Mouse (Mus musculus) G1E (cell line): Measurements from ENCODE around the gene Naaladl1. TPM values are rescaled to one million over a fixed set of nuclear protein-coding genes. Genes with fewer than 3 reads are reported as not detected.

Experiments
- ATAC-seq: 2 replicates; pipeline ENCODE4 v1.8.0; 2016; ENCODE audit warnings: mild to moderate bottlenecking; ENCODE audit not compliant: insufficient number of reproducible peaks, poor library complexity, low FRiP score, severe bottlenecking; ENCODE audit errors: extremely low read depth
- DNase-seq: peaks from one replicate; pipeline ENCODE4 v3.0.0; 2012; ENCODE audit warnings: low spot score
- H3K27me3 ChIP-seq: 2 replicates; pipeline ENCODE4 v1.6.1; 2012; ENCODE audit warnings: mild to moderate bottlenecking, low read length, inconsistent platforms; ENCODE audit not compliant: insufficient read depth
- H3K36me3 ChIP-seq: replicated peaks from 2 replicates; pipeline ENCODE3; 2012; ENCODE audit warnings: mild to moderate bottlenecking, inconsistent platforms
- H3K4me1 ChIP-seq: 2 replicates; pipeline ENCODE4 v1.6.1; 2012; ENCODE audit warnings: low read depth, low read length, inconsistent platforms, mixed read lengths; ENCODE audit not compliant: insufficient read depth
- H3K4me3 ChIP-seq: 2 replicates; pipeline ENCODE4 v1.5.1; 2012; ENCODE audit warnings: low read depth, mild to moderate bottlenecking, inconsistent platforms, low read length, moderate library complexity, mixed read lengths
- H3K9me3 ChIP-seq: replicated peaks from 2 replicates; pipeline ENCODE4 v1.6.1; 2012; ENCODE audit warnings: inconsistent platforms
- CTCF ChIP-seq: IDR thresholded peaks from 2 replicates; pipeline ENCODE4 v1.5.1; 2012; ENCODE audit warnings: low read depth, low read length, inconsistent platforms, mixed read lengths
- GATA1 ChIP-seq: IDR thresholded peaks from 2 replicates; pipeline ENCODE4 v1.6.1; 2012; ENCODE audit warnings: borderline replicate concordance, low read length, inconsistent platforms, mixed read lengths
- GATA2 ChIP-seq: IDR thresholded peaks from 2 replicates; pipeline ENCODE4 v1.6.1; 2012; ENCODE audit warnings: low read depth, low read length, inconsistent platforms, borderline replicate concordance
- POLR2AphosphoS5 ChIP-seq: IDR thresholded peaks from 2 replicates; pipeline ENCODE4 v1.6.1; 2012; ENCODE audit warnings: low read depth, low read length, inconsistent platforms; ENCODE audit not compliant: insufficient replicate concordance
- TAL1 ChIP-seq: conservative IDR thresholded peaks from 2 replicates; pipeline ENCODE4 v1.6.1; 2012; ENCODE audit warnings: low read depth, low read length, inconsistent platforms, mixed read lengths
- polyA plus RNA-seq: library from polyadenylated mRNA; stranded (reverse); fragments of >175 nt; gene quantifications from 2 replicates; pipeline ENCODE4 v1.2.3, GENCODE M21; 2012
- total RNA-seq, 2 experiments: library from RNA; stranded (forward) in 1 of 2; stranded (reverse) in 1 of 2; fragments of 200-1000 nt in 1 of 2; fragments of >200 nt in 1 of 2; fragmentation: Nextera tagmentation in 1 of 2; gene quantifications; 2 replicates each; pipeline ENCODE4 v1.2.3; 2014 to 2017

Gene Naaladl1
- total and polyA plus RNA-seq, 3 experiments = 0.36 to 1.1 (median 0.44) TPM

DNA sequence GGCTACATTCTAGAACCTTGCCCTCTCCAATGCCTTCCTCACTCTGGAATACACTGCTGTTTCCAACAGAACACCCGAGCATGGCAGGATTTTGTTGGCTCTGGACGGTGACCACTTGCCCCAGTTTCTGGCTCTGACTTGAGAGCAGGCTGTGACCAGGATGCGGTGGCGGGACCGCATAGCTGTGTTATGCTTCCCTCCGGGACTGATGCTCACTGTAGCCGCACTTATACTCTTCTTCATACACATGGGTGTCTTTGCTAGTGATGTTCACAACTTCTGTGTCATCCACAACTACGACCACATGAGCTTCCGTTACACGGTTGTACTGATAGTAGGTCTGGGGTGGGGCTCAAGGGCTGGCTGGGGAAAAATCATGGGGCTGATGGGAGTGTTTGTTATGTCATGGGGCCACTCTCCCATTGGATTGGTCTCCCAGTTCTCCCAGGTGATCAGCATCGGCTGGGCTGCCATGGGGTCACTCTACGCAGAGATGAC is 25.6 kb upstream of the Naaladl1 start, which contains the start of gene Tmem262:
Gene Tmem262, plus strand, starts transcription at position 51 of the 498 bp plus-strand sequence.
- TF ChIP-seq GATA1 = no peak
- no peak for TF ChIP-seq POLR2AphosphoS5
- no peak for TF ChIP-seq GATA2
- TF ChIP-seq CTCF = no peak
- no peak for TF ChIP-seq TAL1
- no peak for ATAC-seq
- Histone ChIP-seq H3K4me3 (no peak within 1 kb of the TSS), H3K36me3 (peaks cover 72% of the 10 kb centered on the region), H3K27me3 (no peaks in the 10 kb centered on the region), H3K9me3 (no peaks in the 10 kb centered on the region), H3K4me1 (peaks cover 41% of the 10 kb centered on the region)
- no peak for DNase-seq

DNA sequence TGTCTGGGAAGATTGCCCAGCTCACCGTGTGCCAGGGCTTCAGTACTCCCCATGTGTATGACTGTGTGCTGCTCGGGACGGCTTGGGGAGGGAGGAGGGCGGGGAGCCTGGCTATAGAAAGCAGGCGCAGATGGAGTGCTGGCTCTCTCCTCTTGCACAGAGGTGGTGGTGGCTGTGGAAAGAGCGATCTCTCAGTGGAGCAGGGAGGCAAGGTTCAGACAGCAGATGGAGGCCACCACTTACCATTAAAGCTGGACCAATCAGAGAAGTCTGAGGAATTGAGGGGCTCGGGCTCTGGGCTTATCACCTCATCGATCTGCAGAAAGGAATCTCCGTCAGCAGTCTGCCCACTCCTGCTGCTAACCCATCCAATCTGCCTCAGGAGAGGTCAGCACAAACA is 23.4 kb upstream of the Naaladl1 start, which contains the start of gene Gm28374:
Gene Gm28374, minus strand, starts transcription at position 101 of the 400 bp plus-strand sequence.
- peaks cover 44% of the 10 kb centered on the region for H3K4me1 ChIP-seq
- no peak for ATAC-seq
- H3K9me3 ChIP-seq = no peaks in the 10 kb centered on the region
- H3K4me3 ChIP-seq = no peak within 1 kb of the TSS
- peaks cover 75% of the 10 kb centered on the region for H3K36me3 ChIP-seq
- H3K27me3 ChIP-seq = no peaks in the 10 kb centered on the region
- TF ChIP-seq CTCF (no peak), GATA2 (no peak), GATA1 (no peak), POLR2AphosphoS5 (no peak), TAL1 (no peak)
- no peak for DNase-seq

- no peaks in the 10 kb centered on the region for H3K27me3 ChIP-seq
- DNase-seq (peak; percentile 84), ATAC-seq (peak; percentile 63)
- H3K9me3 ChIP-seq = no peaks in the 10 kb centered on the region
- H3K4me1 ChIP-seq = peaks cover 60% of the 10 kb centered on the region
- peak within 1 kb of the TSS; percentile 93 for H3K4me3 ChIP-seq
- TF ChIP-seq TAL1 (no peak), GATA1 (no peak), POLR2AphosphoS5 (no peak), CTCF (no peak), GATA2 (no peak)
- peaks cover 85% of the 10 kb centered on the region for H3K36me3 ChIP-seq
Measured at GRCm38 (mm10) chr19:6084478-6085248, 20.9 kb upstream of the Naaladl1 start, which contains the start of the genes Zfpl1 and Cdca5. Gene Zfpl1 (minus strand): TSS chr19:6084956. Gene Cdca5 (plus strand): TSS chr19:6084983.

DNA sequence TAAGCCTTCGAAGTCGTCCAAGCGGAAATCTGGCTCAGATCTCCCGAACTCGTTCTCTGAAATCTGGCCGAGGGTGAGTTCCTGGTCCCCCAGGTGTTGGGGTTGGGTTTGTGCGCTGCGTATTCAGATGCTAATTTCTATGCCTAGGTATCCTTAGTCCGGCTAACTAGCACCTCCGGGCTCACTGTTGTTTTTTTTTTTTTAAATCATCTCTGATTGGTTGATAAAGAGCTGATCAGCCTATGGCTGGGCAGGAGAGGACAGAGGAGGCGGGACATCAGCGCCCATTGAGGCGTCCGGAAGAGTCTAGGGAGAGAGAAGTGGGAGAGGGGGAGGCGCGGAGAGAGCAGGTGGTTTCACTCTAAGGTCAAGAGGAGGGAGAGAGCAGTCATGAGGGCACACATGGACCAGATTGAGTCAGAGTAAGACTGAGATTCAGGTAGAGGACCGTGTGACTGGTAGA is 20.1 kb upstream of the Naaladl1 start:
- DNase-seq (peak; percentile 93), ATAC-seq (peak; percentile 87)
- Histone ChIP-seq H3K4me3 (peak overlapping the region; percentile 93), H3K4me1 (peaks cover 68% of the 10 kb centered on the region), H3K36me3 (peaks cover 85% of the 10 kb centered on the region), H3K27me3 (no peaks in the 10 kb centered on the region), H3K9me3 (no peaks in the 10 kb centered on the region)
- TF ChIP-seq GATA2 (no peak), CTCF (no peak), TAL1 (no peak), GATA1 (no peak), POLR2AphosphoS5 (no peak)

DNA sequence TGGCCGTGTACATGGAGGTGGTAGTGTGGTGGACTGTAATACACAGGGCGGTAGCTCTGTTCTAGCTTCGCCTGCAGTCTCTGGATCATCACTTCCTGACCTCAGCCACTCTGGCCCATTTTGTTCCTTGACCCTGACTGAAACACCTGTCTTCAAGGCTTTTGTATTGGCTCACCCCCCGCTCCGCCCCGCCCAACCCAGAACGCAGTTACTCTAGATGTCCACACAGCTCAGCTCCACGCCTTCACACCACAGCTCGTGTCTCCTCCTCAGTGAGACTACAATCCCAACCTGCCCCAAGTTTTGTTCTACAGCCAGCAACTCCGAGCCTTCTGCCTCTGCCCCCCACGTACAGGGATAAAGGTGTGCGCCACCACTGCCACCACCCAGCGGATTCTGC is 16.7 kb upstream of the Naaladl1 start:
- peaks cover 84% of the 10 kb centered on the region for H3K36me3 ChIP-seq
- no peak for ATAC-seq

DNA sequence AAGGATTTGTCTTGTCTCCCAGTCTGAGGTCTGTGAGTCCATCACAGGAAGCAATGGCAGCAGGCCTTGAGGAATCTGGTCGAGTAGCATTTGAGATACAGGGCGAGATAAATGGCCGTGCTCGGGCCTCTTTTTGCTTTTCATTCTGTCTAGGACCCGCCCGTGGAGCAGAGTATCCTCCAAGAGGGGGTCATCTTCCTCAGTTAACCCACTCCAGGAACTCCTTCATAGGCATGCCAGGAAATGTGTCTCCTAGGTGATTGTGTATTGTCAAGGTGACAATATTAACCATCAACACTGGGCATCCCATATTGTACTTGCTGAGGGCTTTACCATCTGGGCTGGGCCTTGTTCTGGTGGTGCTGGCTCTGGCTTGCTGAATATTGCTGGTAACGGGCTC is 11.5 kb upstream of the Naaladl1 start, which contains the start of gene AC131692.1:
Gene AC131692.1, plus strand, starts transcription at position 301 of the 400 bp plus-strand sequence.
- H3K4me3 ChIP-seq = no peak within 1 kb of the TSS
- peaks cover 98% of the 10 kb centered on the region for H3K36me3 ChIP-seq
- H3K9me3 ChIP-seq = no peaks in the 10 kb centered on the region
- H3K4me1 ChIP-seq = peaks cover 31% of the 10 kb centered on the region
- TF ChIP-seq CTCF (no peak), TAL1 (no peak), GATA1 (no peak), GATA2 (no peak), POLR2AphosphoS5 (no peak)
- no peaks in the 10 kb centered on the region for H3K27me3 ChIP-seq
- ATAC-seq = no peak
- DNase-seq = no peak

More for the DNA sequence above, 16.7 kb upstream of the Naaladl1 start:
- no peak for DNase-seq
- peaks cover 69% of the 10 kb centered on the region for H3K4me1 ChIP-seq
- H3K27me3 ChIP-seq = no peaks in the 10 kb centered on the region
- no peak for TF ChIP-seq POLR2AphosphoS5
- TF ChIP-seq GATA1 = no peak
- no peak for TF ChIP-seq TAL1
- no peak for TF ChIP-seq CTCF
- no peak for TF ChIP-seq GATA2
- H3K4me3 ChIP-seq = no peak overlapping the region
- H3K9me3 ChIP-seq = no peaks in the 10 kb centered on the region
